Mouse (Mus musculus) bone marrow, adult 2 months (tissue): ENCODE data around the gene Gm12253. TPM values are rescaled to one million over a fixed set of nuclear protein-coding genes. Genes with fewer than 3 reads are reported as not detected.

Source experiments
- H3K27ac ChIP-seq: fragments of 200-500 bp; 2 replicates; pipeline ENCODE4 v1.5.1; 2012; ENCODE audit warnings: low read depth, mild to moderate bottlenecking, control low read depth, inconsistent platforms, low read length; ENCODE audit not compliant: control insufficient read depth, poor library complexity, insufficient read depth
- H3K4me1 ChIP-seq: fragments of 200-500 bp; 2 replicates; pipeline ENCODE4 v1.6.1; 2011; ENCODE audit warnings: low read length; ENCODE audit not compliant: control insufficient read depth, insufficient read depth
- H3K4me3 ChIP-seq: fragments of 200-500 bp; replicated peaks from 2 replicates; pipeline ENCODE3; 2011; ENCODE audit warnings: mild to moderate bottlenecking, low read depth, low read length, control low read depth; ENCODE audit not compliant: control insufficient read depth
- CTCF ChIP-seq: fragments of 200-500 bp; IDR thresholded peaks from 2 replicates; pipeline ENCODE4 v1.5.1; 2011; ENCODE audit warnings: low read length, control low read depth; ENCODE audit not compliant: control insufficient read depth, insufficient read depth
- POLR2A ChIP-seq: fragments of 200-500 bp; IDR thresholded peaks from 2 replicates; pipeline ENCODE4 v1.6.1; 2011; ENCODE audit warnings: low read depth, mild to moderate bottlenecking, control low read depth, low read length, borderline replicate concordance; ENCODE audit not compliant: control insufficient read depth
- WGBS: fragments of 180-500 bp; shearing (Covaris S2); methylation state at CpG from one replicate; pipeline ENCODE4 v1.1.7; 2018; 5-methylcytosine and 5-hydroxymethylcytosine counted together
- polyA plus RNA-seq: library from polyadenylated mRNA; stranded (reverse); fragments of >200 nt; gene quantifications from 2 replicates; pipeline ENCODE4 v1.2.4, GENCODE M21; 2011; ENCODE audit warnings: low replicate concordance; ENCODE audit not compliant: missing spikeins, insufficient read depth, insufficient read length

The Gm12253 gene
- polyA plus RNA-seq, 1 experiment = not detected

DNA sequence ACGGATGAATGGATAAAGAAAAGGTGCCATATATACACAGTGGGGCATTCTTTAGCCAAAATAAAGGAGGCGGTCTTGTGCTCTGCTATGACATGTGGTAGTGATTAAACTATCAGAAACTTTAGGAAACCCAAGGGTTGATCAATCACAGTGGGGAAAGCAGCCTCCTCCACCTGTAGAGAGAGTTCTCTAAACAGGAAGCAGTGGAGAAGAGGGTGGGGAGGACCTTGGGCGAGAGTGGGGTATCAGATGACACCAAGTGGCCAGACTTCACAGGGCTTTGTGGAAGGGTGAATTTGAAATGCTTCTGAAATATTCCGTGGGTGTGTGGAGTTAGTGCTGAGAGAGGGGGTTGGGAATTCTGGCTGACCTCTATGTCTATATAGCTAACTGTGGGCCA, 21.2 kb downstream of the Gm12253 start:
- Histone ChIP-seq H3K4me1 (no peaks in the 10 kb centered on the region), H3K4me3 (no peak overlapping the region), H3K27ac (no peak overlapping the region)
- TF ChIP-seq CTCF (no peak), POLR2A (no peak)
- 50% methylated on average over 4 of the region's 4 CpGs for WGBS

GRCm38 (mm10) chr11:58462170-58462569, 29.8 kb downstream of the Gm12253 start, which contains the start of gene Olfr30:
TSS of gene Olfr30 (minus strand) at chr11:58462270.
- H3K4me1 ChIP-seq = no peaks in the 10 kb centered on the region
- TF ChIP-seq POLR2A = no peak
- TF ChIP-seq CTCF = no peak
- H3K4me3 ChIP-seq = no peak within 1 kb of the TSS
- H3K27ac ChIP-seq = no peak within 1 kb of the TSS

Other genes with a start within 250 kb of the Gm12253 start
- 28.7 and 39.5 TPM in 2 replicates for gene Igtp, start 233.0 kb upstream of the Gm12253 start, polyA plus RNA-seq
- 5.2 and 7.0 TPM in 2 replicates for gene Irgm2, start 232.9 kb upstream of the Gm12253 start, polyA plus RNA-seq
- gene 4930438A08Rik, start 157.8 kb upstream of the Gm12253 start, polyA plus RNA-seq = 5.9 and 21.1 TPM in 2 replicates
- 17.8 and 53.9 TPM in 2 replicates for gene Zfp692, start 125.5 kb upstream of the Gm12253 start, polyA plus RNA-seq
- gene Zfp672, start 102.2 kb upstream of the Gm12253 start, polyA plus RNA-seq = 20.1 and 39.4 TPM in 2 replicates
- 12.6 and 17.7 TPM in 2 replicates for gene Sh3bp5l, start 101.8 kb upstream of the Gm12253 start, polyA plus RNA-seq
- gene Lypd8, start 53.5 kb upstream of the Gm12253 start, polyA plus RNA-seq = not detected in 2 replicates
- gene 1810065E05Rik, start 11.4 kb upstream of the Gm12253 start, polyA plus RNA-seq = not detected in 2 replicates
- not detected in 2 replicates for gene Lypd9, start 20.4 kb downstream of the Gm12253 start, polyA plus RNA-seq
- gene Olfr30, start 29.7 kb downstream of the Gm12253 start, polyA plus RNA-seq = not detected in 2 replicates
- not detected in 2 replicates for gene Olfr332, start 60.0 kb downstream of the Gm12253 start, polyA plus RNA-seq
- gene Olfr331, start 70.0 kb downstream of the Gm12253 start, polyA plus RNA-seq = not detected in 2 replicates
- gene Olfr330, start 102.3 kb downstream of the Gm12253 start, polyA plus RNA-seq = not detected in 2 replicates
- gene Olfr329-ps, start 113.9 kb downstream of the Gm12253 start, polyA plus RNA-seq = not detected in 2 replicates
- not detected in 2 replicates for gene Olfr328, start 123.1 kb downstream of the Gm12253 start, polyA plus RNA-seq
- not detected in 2 replicates for gene Olfr224, start 138.0 kb downstream of the Gm12253 start, polyA plus RNA-seq
- gene Olfr325, start 145.2 kb downstream of the Gm12253 start, polyA plus RNA-seq = not detected in 2 replicates
- gene Olfr324, start 162.6 kb downstream of the Gm12253 start, polyA plus RNA-seq = not detected in 2 replicates
- gene 2210407C18Rik, start 183.5 kb downstream of the Gm12253 start, polyA plus RNA-seq = not detected in 2 replicates
- gene Olfr323, start 197.9 kb downstream of the Gm12253 start, polyA plus RNA-seq = not detected in 2 replicates
- 24.8 and 27.5 TPM in 2 replicates for gene Trim58, start 207.9 kb downstream of the Gm12253 start, polyA plus RNA-seq
- 0.77 TPM in 1 of 2 replicates, not detected in the other for gene Olfr322, start 226.2 kb downstream of the Gm12253 start, polyA plus RNA-seq
- not detected in 2 replicates for gene Olfr320, start 248.5 kb downstream of the Gm12253 start, polyA plus RNA-seq